Mouse (Mus musculus) limb, embryonic 14.5 days (tissue): ENCODE results near the gene Ppp1r3d. TPM values are rescaled to one million over a fixed set of nuclear protein-coding genes. Genes with fewer than 3 reads are reported as not detected.

Experiments
- ATAC-seq: fragments of 200-750 bp; cut with Nextera tagmentation; 2 replicates; pipeline ENCODE4 v1.8.0; 2017; ENCODE audit warnings: low read depth, moderate number of reproducible peaks, moderate TSS enrichment; ENCODE audit not compliant: low FRiP score
- DNase-seq: peaks from one replicate; pipeline ENCODE4 v3.0.0-alpha.2; 2015; ENCODE audit warnings: low spot score
- H3K27ac ChIP-seq: fragments of 300-500 bp; sonication (generic); replicated peaks from 2 replicates; pipeline ENCODE4 v1.5.1; 2014; ENCODE audit warnings: low read depth, mild to moderate bottlenecking, low read length, moderate library complexity, mixed read lengths
- H3K27me3 ChIP-seq: fragments of 300-500 bp; sonication (generic); 2 replicates; pipeline ENCODE4 v1.6.1; 2014; ENCODE audit warnings: low read length, mixed read lengths; ENCODE audit not compliant: control insufficient read depth, insufficient read depth
- H3K36me3 ChIP-seq: fragments of 300-500 bp; sonication (generic); 2 replicates; pipeline ENCODE4 v1.6.1; 2014; ENCODE audit warnings: mild to moderate bottlenecking, low read length, moderate library complexity, mixed read lengths; ENCODE audit not compliant: control insufficient read depth, insufficient read depth
- H3K4me1 ChIP-seq: fragments of 300-500 bp; sonication (generic); 2 replicates; pipeline ENCODE4 v1.6.1; 2014; ENCODE audit warnings: antibody characterized with exemption, low read length, mixed read lengths; ENCODE audit not compliant: control insufficient read depth, insufficient read depth
- H3K4me2 ChIP-seq: fragments of 300-500 bp; sonication (generic); replicated peaks from 2 replicates; pipeline ENCODE4 v1.6.1; 2014; ENCODE audit warnings: low read depth, mild to moderate bottlenecking, low read length, moderate library complexity; ENCODE audit not compliant: severe bottlenecking
- H3K4me3 ChIP-seq: fragments of 300-500 bp; sonication (generic); replicated peaks from 2 replicates; pipeline ENCODE4 v1.5.1; 2014; ENCODE audit warnings: low read length
- H3K9ac ChIP-seq: fragments of 300-500 bp; sonication (generic); 2 replicates; pipeline ENCODE4 v1.6.1; 2014; ENCODE audit warnings: mild to moderate bottlenecking, low read depth, low read length, moderate library complexity; ENCODE audit not compliant: severe bottlenecking
- H3K9me3 ChIP-seq: fragments of 300-500 bp; sonication (generic); 2 replicates; pipeline ENCODE4 v1.6.1; 2016; ENCODE audit warnings: low read length; ENCODE audit not compliant: control insufficient read depth
- POLR2A ChIP-seq: fragments of 200-500 bp; IDR thresholded peaks from 2 replicates; pipeline ENCODE4 v1.8.0; 2012; ENCODE audit warnings: inconsistent platforms, mild to moderate bottlenecking, moderate library complexity, borderline replicate concordance; ENCODE audit not compliant: insufficient read depth, insufficient read length; ENCODE audit errors: extremely low read depth
- WGBS: fragments of 180-500 bp; shearing (Covaris S2); extraction: QIAGEN DNeasy Blood & Tissue Kit; methylation state at CpG from one replicate; pipeline ENCODE4 v1.1.7; 2014; 5-methylcytosine and 5-hydroxymethylcytosine counted together
- polyA plus RNA-seq, 2 experiments: library from polyadenylated mRNA; depleted of rRNA in 1 of 2; stranded (reverse) in 1 of 2; unstranded in 1 of 2; fragments of >200 nt; fragmentation: Nextera tagmentation in 1 of 2; extraction: Ambion mirVana in 1 of 2; gene quantifications; 2 replicates each; pipeline versions ENCODE4 v1.2.1 to v1.2.3; 2012 to 2014

Ppp1r3d gene
- polyA plus RNA-seq, 2 experiments: 3.1 to 4.0 TPM

- H3K9me3 ChIP-seq: no peaks in the 10 kb centered on the region
- DNase-seq (no peak), ATAC-seq (no peak)
- no peak overlapping the region for H3K4me2 ChIP-seq
- H3K9ac ChIP-seq: no peak overlapping the region
- peaks cover 6% of the 10 kb centered on the region for H3K4me1 ChIP-seq
- H3K27ac ChIP-seq: no peak overlapping the region
- no peak for TF ChIP-seq POLR2A
- no peaks in the 10 kb centered on the region for H3K36me3 ChIP-seq
- 83% methylated on average over 6 of the region's 6 CpGs for WGBS
- no peaks in the 10 kb centered on the region for H3K27me3 ChIP-seq
- no peak overlapping the region for H3K4me3 ChIP-seq
Observed at GRCm38 (mm10) chr2:178429426-178429825, 15.2 kb upstream of the Ppp1r3d start.

DNA sequence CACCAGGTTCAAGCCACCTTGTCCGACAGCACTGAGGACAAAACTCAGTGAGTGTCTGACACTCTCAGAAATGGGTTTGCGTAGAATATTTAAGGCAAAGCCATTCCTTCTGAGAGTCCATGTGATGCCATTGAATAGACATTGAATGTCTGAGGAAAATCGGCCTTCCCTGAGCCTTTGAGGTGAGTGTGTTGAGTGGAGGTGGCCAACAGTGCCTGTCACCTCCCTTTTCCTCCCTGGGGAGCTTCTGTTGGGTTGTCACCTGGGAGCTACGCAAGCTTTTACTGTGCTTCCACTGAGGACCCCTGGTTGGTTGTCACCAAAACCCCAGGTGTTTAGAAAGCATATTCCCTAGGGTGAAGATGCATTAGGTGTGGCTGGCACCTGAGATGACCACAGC is 14.4 kb upstream of the Ppp1r3d start:
- ATAC-seq: no peak
- H3K9ac ChIP-seq: no peak overlapping the region
- no peak for TF ChIP-seq POLR2A

DNA sequence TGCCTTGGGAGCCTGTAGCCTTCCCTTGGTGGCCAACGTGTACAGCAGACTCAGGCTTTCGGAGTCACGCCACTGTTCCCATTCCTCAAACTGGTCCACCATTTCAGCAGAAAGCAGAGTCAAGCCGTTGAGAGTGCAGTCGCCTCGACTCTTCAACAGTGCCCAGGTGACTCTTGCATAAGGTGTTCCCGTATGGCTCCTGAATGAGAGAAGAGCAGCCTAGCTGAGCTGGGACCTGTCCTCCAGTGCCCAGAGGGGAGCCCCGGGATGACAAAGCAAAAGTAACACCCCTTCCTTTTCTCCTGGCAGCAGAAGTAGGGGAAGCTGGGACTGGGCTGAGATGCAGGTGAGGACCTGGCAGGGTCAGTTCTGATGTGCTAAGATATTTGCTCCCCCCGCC is 13.9 kb upstream of the Ppp1r3d start:
- Histone ChIP-seq H3K27ac (no peak overlapping the region), H3K4me3 (no peak overlapping the region), H3K9ac (no peak overlapping the region), H3K9me3 (no peaks in the 10 kb centered on the region), H3K4me1 (0 out of 2 replicates have a peak, but pooled peaks cover under 1% of the 10 kb centered on the region), H3K4me2 (no peak overlapping the region), H3K27me3 (no peaks in the 10 kb centered on the region), H3K36me3 (no peaks in the 10 kb centered on the region)
- no peak for TF ChIP-seq POLR2A
- WGBS: 81% methylated on average over 9 of the region's 9 CpGs
- DNase-seq (no peak), ATAC-seq (no peak)

More for the DNA sequence above, 14.4 kb upstream of the Ppp1r3d start:
- Histone ChIP-seq H3K27ac (no peak overlapping the region), H3K36me3 (no peaks in the 10 kb centered on the region), H3K4me3 (no peak overlapping the region), H3K27me3 (no peaks in the 10 kb centered on the region), H3K9me3 (no peaks in the 10 kb centered on the region), H3K4me1 (no peaks in the 10 kb centered on the region), H3K4me2 (no peak overlapping the region)
- no peak for DNase-seq
- WGBS: 79% methylated on average over 4 of the region's 4 CpGs

- Histone ChIP-seq H3K4me3 (no peak overlapping the region), H3K27me3 (no peaks in the 10 kb centered on the region), H3K27ac (no peak overlapping the region), H3K4me1 (peaks cover 9% of the 10 kb centered on the region; the same call in 1 of the 2 replicates), H3K36me3 (no peaks in the 10 kb centered on the region), H3K9me3 (no peaks in the 10 kb centered on the region), H3K4me2 (no peak overlapping the region), H3K9ac (no peak overlapping the region)
- TF ChIP-seq POLR2A: no peak
- ATAC-seq (no peak), DNase-seq (no peak)
- 85% methylated on average over 5 of the region's 5 CpGs for whole genome bisulfite sequencing
Observed at GRCm38 (mm10) chr2:178427181-178427580, 12.9 kb upstream of the Ppp1r3d start.

DNA sequence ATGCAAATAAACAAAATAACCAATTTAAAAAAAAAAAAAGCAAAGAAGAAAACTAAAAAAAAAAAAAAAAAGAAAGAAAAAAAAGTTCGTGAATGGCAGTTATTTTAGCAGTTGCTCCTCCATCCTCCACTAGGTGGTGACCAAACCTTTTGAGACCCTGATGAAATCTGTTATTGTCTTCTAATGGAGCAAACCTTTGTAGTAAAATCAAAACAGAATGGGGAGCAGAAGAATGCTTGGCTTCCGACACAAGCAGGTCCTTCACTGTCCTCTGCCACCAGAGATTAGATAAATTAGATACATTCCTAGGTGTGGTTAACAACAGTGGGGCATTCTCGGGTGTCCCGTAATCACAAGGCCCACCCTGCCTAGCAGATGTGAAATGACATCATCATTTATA is 12.0 kb upstream of the Ppp1r3d start:
- no peak overlapping the region for H3K9ac ChIP-seq
- peaks cover 9% of the 10 kb centered on the region; the same call in 1 of the 2 replicates for H3K4me1 ChIP-seq
- TF ChIP-seq POLR2A: no peak
- no peak overlapping the region for H3K4me2 ChIP-seq
- no peaks in the 10 kb centered on the region for H3K27me3 ChIP-seq
- DNase-seq (peak; percentile 54), ATAC-seq (0 out of 2 replicates have a peak, but pooled peaks have one; percentile 38)
- H3K27ac ChIP-seq: no peak overlapping the region
- 35% methylated on average over 4 of the region's 4 CpGs for WGBS
- no peak overlapping the region for H3K4me3 ChIP-seq
- H3K36me3 ChIP-seq: no peaks in the 10 kb centered on the region
- no peaks in the 10 kb centered on the region for H3K9me3 ChIP-seq

DNA sequence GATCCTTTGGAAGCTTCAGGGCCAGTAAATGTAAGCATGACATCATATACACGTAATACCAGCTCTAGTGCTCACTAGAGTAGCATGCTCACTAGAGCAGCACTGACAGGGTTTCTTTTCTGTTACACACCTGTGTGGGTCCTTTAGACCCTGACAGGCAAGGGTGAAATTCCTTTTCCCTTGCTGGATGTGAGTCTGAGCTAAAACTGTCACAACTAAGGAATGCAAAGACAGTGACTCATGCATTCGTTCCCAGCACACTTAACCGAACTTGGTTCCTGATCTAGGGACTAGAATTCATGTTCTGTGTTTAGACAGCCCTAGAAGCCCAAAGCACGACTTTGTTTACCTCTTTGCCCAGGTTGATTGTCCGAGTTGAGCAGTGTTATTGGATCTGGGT is 9.0 kb upstream of the Ppp1r3d start:
- peaks cover 9% of the 10 kb centered on the region; the same call in 1 of the 2 replicates for H3K4me1 ChIP-seq
- H3K9me3 ChIP-seq: no peaks in the 10 kb centered on the region
- no peak overlapping the region for H3K4me3 ChIP-seq
- no peaks in the 10 kb centered on the region for H3K27me3 ChIP-seq
- no peak overlapping the region for H3K4me2 ChIP-seq
- 66% methylated on average over 5 of the region's 5 CpGs for WGBS
- no peak for TF ChIP-seq POLR2A
- H3K9ac ChIP-seq: no peak overlapping the region
- ATAC-seq (no peak), DNase-seq (no peak)
- no peak overlapping the region for H3K27ac ChIP-seq
- peaks cover under 1% of the 10 kb centered on the region; the same call in 1 of the 2 replicates for H3K36me3 ChIP-seq
